Mouse (Mus musculus) G1E (cell line): Measurements from ENCODE around the gene Arsk.

Source experiments
- CTCF ChIP-seq: IDR thresholded peaks from 2 replicates; pipeline ENCODE4 v1.5.1; 2012; ENCODE audit warnings: low read depth, low read length, inconsistent platforms, mixed read lengths
- TAL1 ChIP-seq: conservative IDR thresholded peaks from 2 replicates; pipeline ENCODE4 v1.6.1; 2012; ENCODE audit warnings: low read depth, low read length, inconsistent platforms, mixed read lengths

GRCm38 (mm10) chr13:76109069-76109824 is 10.8 kb upstream of the Arsk start:
- TF ChIP-seq CTCF (no peak), TAL1 (no peak)
